Mouse (Mus musculus): Measurements from ENCODE around the gene Bmp8b. TPM values are rescaled to one million over a fixed set of nuclear protein-coding genes. Genes with fewer than 3 reads are reported as not detected.
A peak's percentile ranks its signal among the peaks of the same experiment; 100 is the strongest.

Gene Bmp8b
- total RNA-seq (2014; rRNA removed), result 0.31 and 0.62 TPM in 2 replicates
- 0.15 and 0.40 TPM in 2 replicates for polyA plus RNA-seq (2015; fragmentation: Nextera tagmentation; extraction: Ambion mirVana)

DNA sequence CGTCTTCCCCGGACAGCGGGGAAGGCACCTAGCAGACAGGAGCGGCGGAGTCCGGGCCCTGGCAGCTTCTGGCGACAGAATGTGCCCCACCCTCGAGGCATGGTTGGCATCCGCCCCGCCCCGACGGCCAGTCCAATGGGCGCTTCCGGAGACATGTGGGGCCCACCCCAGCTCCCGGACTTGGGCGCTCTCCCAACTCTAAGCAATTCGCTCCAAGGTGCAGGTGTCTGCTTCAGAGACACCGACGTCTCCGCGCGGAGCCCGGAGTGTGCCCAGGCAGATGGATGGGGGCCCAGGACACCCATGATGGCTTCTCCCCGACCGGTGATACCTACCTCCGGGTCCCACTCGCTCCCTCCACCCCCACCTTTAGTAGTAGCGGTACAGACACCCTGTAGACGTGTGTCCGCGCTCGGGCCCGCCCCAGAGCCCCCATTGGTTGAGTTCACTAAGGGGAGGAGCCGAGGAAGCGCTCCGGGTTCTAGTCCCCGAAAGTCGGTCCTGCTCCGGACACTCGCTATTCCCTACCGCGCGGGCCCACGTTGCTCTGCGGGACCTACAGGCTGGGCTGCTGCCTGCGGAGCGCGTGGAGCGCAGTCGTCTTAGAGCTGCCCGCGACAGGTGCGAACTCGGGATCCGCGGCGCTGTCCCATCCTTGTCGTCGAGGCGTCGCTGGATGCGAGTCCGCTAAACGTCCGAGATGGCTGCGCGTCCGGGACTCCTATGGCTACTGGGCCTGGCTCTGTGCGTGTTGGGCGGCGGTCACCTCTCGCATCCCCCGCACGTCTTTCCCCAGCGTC is at the start of gene Bmp8b:
Gene Bmp8b, plus strand, starts transcription at position 515 of the 800 bp plus-strand sequence.
- H3K4me1 ChIP-seq (ENCODE audit: insufficient read depth), result no peaks in the 10 kb centered on the region
- H3K36me3 ChIP-seq (ENCODE audit: insufficient read depth), result no peaks in the 10 kb centered on the region
- H3K27me3 ChIP-seq (ENCODE audit: insufficient read depth, low read length), result peaks cover 20% of the 10 kb centered on the region
- WGBS, result 7% methylated on average over 73 of the region's 75 CpGs
- peak within 1 kb of the TSS; percentile 25 for H3K4me3 ChIP-seq (ENCODE audit: low read depth, low read length)
- ATAC-seq (peak; percentile 25; the same call in 1 of the 2 replicates), DNase-seq (no peak)
- TF ChIP-seq CTCF (IDR thresholded peaks at IDR 0.05; ENCODE audit: low read depth), result no peak
- 0 out of 2 replicates have a peak within 1 kb of the TSS, but pooled peaks have one; percentile 10 for H3K9ac ChIP-seq
- peak within 1 kb of the TSS; percentile 44 for H3K4me2 ChIP-seq (ENCODE audit: low read depth)
- H3K9me3 ChIP-seq (ENCODE audit: low read length), result no peaks in the 10 kb centered on the region
- H3K27ac ChIP-seq (ENCODE audit: low read depth, low read length), result no peak within 1 kb of the TSS

DNA sequence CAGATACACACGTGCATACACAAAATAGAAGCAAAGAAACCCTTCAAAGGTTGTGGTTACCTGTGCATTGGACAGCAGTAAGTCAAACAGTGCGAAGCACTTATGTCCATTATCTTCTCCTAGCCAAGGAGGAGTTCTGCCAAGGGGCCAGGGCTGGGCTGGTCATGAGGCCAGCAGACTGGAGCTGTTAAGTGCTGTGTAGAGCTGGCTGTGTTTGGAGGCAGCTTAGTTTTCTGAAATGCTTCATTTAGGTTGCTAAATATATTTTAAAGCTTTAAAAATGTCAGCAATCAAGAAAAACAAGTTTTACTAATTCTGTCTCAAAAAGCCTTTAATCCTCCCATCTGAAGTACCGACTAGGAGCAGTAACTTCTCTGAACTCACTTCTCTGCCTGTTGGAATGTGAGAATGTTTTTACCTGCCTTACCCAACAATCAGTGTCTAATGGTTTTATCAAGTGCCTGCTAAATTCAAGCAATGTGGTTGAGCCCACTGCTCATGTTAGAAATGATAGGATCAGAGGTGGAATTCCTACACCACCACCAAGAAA is 48.3 kb upstream of the Bmp8b start:
- DNase-seq, result no peak
- WGBS, result 84% methylated on average over 3 of the region's 3 CpGs

DNA sequence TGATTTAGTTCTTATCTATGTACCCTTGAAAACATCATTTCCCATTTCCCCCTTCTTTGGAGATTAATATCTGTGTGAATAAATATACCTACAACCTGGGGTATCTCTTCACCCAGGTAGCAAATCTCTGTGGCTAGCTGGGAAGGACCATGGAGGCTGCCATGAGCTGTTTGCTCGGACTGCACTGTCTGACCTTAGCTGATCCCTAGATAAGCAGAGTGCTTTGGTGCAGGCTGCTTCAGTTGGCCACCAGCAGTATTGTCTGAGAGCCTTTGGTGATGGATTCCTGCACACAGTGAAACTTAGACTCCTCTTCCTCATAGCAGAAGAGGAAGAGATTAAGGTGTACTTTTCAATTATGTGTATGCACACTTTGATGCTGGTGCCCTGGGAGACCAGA is 47.0 kb upstream of the Bmp8b start:
- 74% methylated on average over 1 of the region's 1 CpGs for WGBS
- H3K4me1 ChIP-seq (ENCODE audit: insufficient read depth), result no peaks in the 10 kb centered on the region
- H3K36me3 ChIP-seq (ENCODE audit: insufficient read depth), result peaks cover 26% of the 10 kb centered on the region
- H3K4me2 ChIP-seq (ENCODE audit: low read depth), result no peak overlapping the region
- TF ChIP-seq CTCF (IDR thresholded peaks at IDR 0.05; ENCODE audit: low read depth), result no peak
- no peaks in the 10 kb centered on the region for H3K9me3 ChIP-seq (ENCODE audit: low read length)
- no peaks in the 10 kb centered on the region for H3K27me3 ChIP-seq (ENCODE audit: insufficient read depth, low read length)
- no peak overlapping the region for H3K4me3 ChIP-seq (ENCODE audit: low read depth, low read length)
- DNase-seq, result no peak
- no peak overlapping the region for H3K27ac ChIP-seq (ENCODE audit: low read depth, low read length)
- no peak for ATAC-seq
- H3K9ac ChIP-seq, result no peak overlapping the region

More for the DNA sequence above, 48.3 kb upstream of the Bmp8b start:
- Histone ChIP-seq H3K4me3 (ENCODE audit: low read depth, low read length) (no peak overlapping the region), H3K4me2 (ENCODE audit: low read depth) (no peak overlapping the region), H3K36me3 (ENCODE audit: insufficient read depth) (peaks cover 30% of the 10 kb centered on the region), H3K4me1 (ENCODE audit: insufficient read depth) (no peaks in the 10 kb centered on the region), H3K27ac (ENCODE audit: low read depth, low read length) (no peak overlapping the region), H3K9me3 (ENCODE audit: low read length) (no peaks in the 10 kb centered on the region), H3K27me3 (ENCODE audit: insufficient read depth, low read length) (no peaks in the 10 kb centered on the region), H3K9ac (no peak overlapping the region)
- TF ChIP-seq CTCF (IDR thresholded peaks at IDR 0.05; ENCODE audit: low read depth), result no peak
- ATAC-seq, result no peak

DNA sequence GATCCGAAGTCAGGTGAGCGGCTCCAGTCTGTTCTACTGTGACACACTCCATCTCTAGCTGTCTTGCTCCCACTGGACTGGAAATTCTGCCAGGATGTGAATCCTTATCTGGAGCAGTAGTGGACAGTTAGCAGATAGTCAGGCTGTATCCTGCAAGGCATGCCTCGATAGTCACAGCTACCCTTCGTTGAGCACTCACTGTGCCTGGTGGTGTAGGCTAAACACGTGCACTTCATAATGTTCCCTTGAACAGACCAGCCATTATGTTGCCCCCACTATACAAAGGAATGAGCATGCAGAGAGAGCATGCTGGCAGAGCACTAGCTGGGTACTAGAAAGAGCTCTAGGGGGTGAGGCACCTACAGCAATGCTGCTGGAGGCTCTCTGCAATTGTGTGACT is 43.2 kb upstream of the Bmp8b start:
- 62% methylated on average over 5 of the region's 5 CpGs for WGBS
- peaks cover 5% of the 10 kb centered on the region; the same call in 1 of the 2 replicates for H3K36me3 ChIP-seq (ENCODE audit: insufficient read depth)
- H3K9ac ChIP-seq, result no peak overlapping the region
- no peaks in the 10 kb centered on the region for H3K9me3 ChIP-seq (ENCODE audit: low read length)
- ATAC-seq (peak; percentile 40; the same call in 1 of the 2 replicates), DNase-seq (no peak)
- no peak overlapping the region for H3K4me3 ChIP-seq (ENCODE audit: low read depth, low read length)
- no peak for TF ChIP-seq CTCF (IDR thresholded peaks at IDR 0.05; ENCODE audit: low read depth)
- H3K4me2 ChIP-seq (ENCODE audit: low read depth), result no peak overlapping the region
- no peaks in the 10 kb centered on the region for H3K4me1 ChIP-seq (ENCODE audit: insufficient read depth)
- H3K27me3 ChIP-seq (ENCODE audit: insufficient read depth, low read length), result no peaks in the 10 kb centered on the region
- H3K27ac ChIP-seq (ENCODE audit: low read depth, low read length), result no peak overlapping the region

DNA sequence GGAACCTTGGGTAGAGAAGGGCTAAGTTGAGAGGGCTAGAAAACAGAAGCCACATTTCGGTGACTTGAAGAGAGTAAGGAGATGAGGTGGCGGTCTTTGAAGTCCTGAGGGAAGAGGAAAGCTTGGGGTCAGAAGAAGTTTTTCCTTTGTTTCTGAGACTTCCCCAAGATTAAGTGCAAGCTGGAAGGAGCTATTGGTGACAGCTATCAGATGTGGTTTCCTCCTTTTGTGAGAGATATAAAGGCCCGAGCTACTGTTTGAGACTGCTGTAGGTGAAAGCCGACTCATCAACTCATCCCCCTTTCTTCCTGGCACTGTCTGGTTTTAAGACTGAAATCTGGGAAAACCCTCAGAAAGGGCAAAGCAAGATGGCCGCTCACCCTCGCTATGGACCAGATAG is 36.3 kb upstream of the Bmp8b start:
- ATAC-seq (no peak), DNase-seq (no peak)
- H3K36me3 ChIP-seq (ENCODE audit: insufficient read depth), result no peaks in the 10 kb centered on the region
- H3K27ac ChIP-seq (ENCODE audit: low read depth, low read length), result no peak overlapping the region
- H3K9ac ChIP-seq, result no peak overlapping the region
- H3K9me3 ChIP-seq (ENCODE audit: low read length), result no peaks in the 10 kb centered on the region
- TF ChIP-seq CTCF (IDR thresholded peaks at IDR 0.05; ENCODE audit: low read depth), result no peak
- H3K4me1 ChIP-seq (ENCODE audit: insufficient read depth), result no peaks in the 10 kb centered on the region
- H3K27me3 ChIP-seq (ENCODE audit: insufficient read depth, low read length), result no peaks in the 10 kb centered on the region
- no peak overlapping the region for H3K4me3 ChIP-seq (ENCODE audit: low read depth, low read length)
- WGBS, result 86% methylated on average over 6 of the region's 6 CpGs
- no peak overlapping the region for H3K4me2 ChIP-seq (ENCODE audit: low read depth)

- TF ChIP-seq CTCF (IDR thresholded peaks at IDR 0.05; ENCODE audit: low read depth), result peak; percentile 46
- no peaks in the 10 kb centered on the region for H3K27me3 ChIP-seq (ENCODE audit: insufficient read depth, low read length)
- H3K27ac ChIP-seq (ENCODE audit: low read depth, low read length), result no peak overlapping the region
- no peak overlapping the region for H3K9ac ChIP-seq
- H3K36me3 ChIP-seq (ENCODE audit: insufficient read depth), result no peaks in the 10 kb centered on the region
- WGBS, result 11% methylated on average over 13 of the region's 13 CpGs
- no peak overlapping the region for H3K4me3 ChIP-seq (ENCODE audit: low read depth, low read length)
- H3K9me3 ChIP-seq (ENCODE audit: low read length), result no peaks in the 10 kb centered on the region
- DNase-seq (peak; percentile 34), ATAC-seq (peak; percentile 74)
- H3K4me1 ChIP-seq (ENCODE audit: insufficient read depth), result no peaks in the 10 kb centered on the region
- no peak overlapping the region for H3K4me2 ChIP-seq (ENCODE audit: low read depth)
Observed at GRCm38 (mm10) chr4:123071266-123071966, 33.5 kb upstream of the Bmp8b start.

Measured in forebrain, postnatal 0 days (tissue).